Mouse (Mus musculus) CH12.LX (cell line): ENCODE data around the gene Stxbp5l. TPM values are rescaled to one million over a fixed set of nuclear protein-coding genes. Genes with fewer than 3 reads are reported as not detected.
A peak's percentile ranks its signal among the peaks of the same experiment; 100 is the strongest.
"Not testable (repeated sequence)": the region's sequence is repeated elsewhere in the genome, so short reads cannot be mapped to it uniquely, and the experiment has no call there.

Experiments used
- DNase-seq: peaks from one replicate; pipeline ENCODE4 v3.0.0-alpha.2; 2013; ENCODE audit errors: extremely low read depth
- H3K27ac ChIP-seq: 2 replicates; pipeline ENCODE4 v1.5.1; 2012; ENCODE audit warnings: low read depth, mild to moderate bottlenecking, control low read depth, moderate library complexity; ENCODE audit not compliant: insufficient read depth
- H3K27me3 ChIP-seq: replicated peaks from 2 replicates; pipeline ENCODE3; 2012; ENCODE audit warnings: inconsistent platforms
- H3K36me3 ChIP-seq, 2 experiments: replicated peaks in 1 of 2; 2 replicates each; pipeline versions ENCODE3 to v1.6.1; 2012; ENCODE audit warnings: inconsistent platforms in 1 of 2, low read length in 1 of 2, mild to moderate bottlenecking in 1 of 2, mixed read lengths in 1 of 2, moderate library complexity in 1 of 2; ENCODE audit not compliant: control insufficient read depth in 1 of 2, insufficient read depth in 1 of 2
- H3K4me1 ChIP-seq, 2 experiments: 2 replicates each; pipeline ENCODE4 v1.6.1; 2012; ENCODE audit warnings: inconsistent platforms in 1 of 2, moderate library complexity in 1 of 2; ENCODE audit not compliant: insufficient read depth in 2 of 2, control insufficient read depth in 1 of 2
- H3K4me2 ChIP-seq: 2 replicates; pipeline ENCODE4 v1.6.1; 2012; ENCODE audit warnings: low read depth, mild to moderate bottlenecking, control low read depth; ENCODE audit not compliant: poor library complexity, insufficient read depth, severe bottlenecking
- H3K4me3 ChIP-seq, 3 experiments: fragments of 150-350 bp in 1 of 3; sonication (generic) in 1 of 3; replicated peaks in 1 of 3; 2 replicates each; pipeline versions ENCODE3 to v1.5.1; 2011 to 2012; ENCODE audit warnings: low read depth in 2 of 3, low read length in 2 of 3, mild to moderate bottlenecking in 2 of 3, moderate library complexity in 2 of 3, control low read depth in 1 of 3, improper control_type of control experiment in 1 of 3, inconsistent platforms in 1 of 3, mixed read lengths in 1 of 3; ENCODE audit not compliant: poor library complexity in 1 of 3
- H3K79me2 ChIP-seq: replicated peaks from 2 replicates; pipeline ENCODE4 v1.6.1; 2012; ENCODE audit warnings: mild to moderate bottlenecking, moderate library complexity; ENCODE audit not compliant: control insufficient read depth, poor library complexity, insufficient read depth, severe bottlenecking; ENCODE audit errors: extremely low read depth
- H3K9ac ChIP-seq: 2 replicates; pipeline ENCODE4 v1.6.1; 2012; ENCODE audit warnings: low read depth, mild to moderate bottlenecking, control low read depth, moderate library complexity; ENCODE audit not compliant: insufficient read depth
- H3K9me3 ChIP-seq: replicated peaks from 2 replicates; pipeline ENCODE3; 2012; ENCODE audit warnings: low read length, inconsistent platforms, mixed read lengths
- CHD2 ChIP-seq: IDR thresholded peaks from 2 replicates; pipeline ENCODE4 v1.6.1; 2011; ENCODE audit warnings: low read length, improper control_type of control experiment
- CTCF ChIP-seq, 2 experiments: IDR thresholded peaks in 1 of 2; conservative IDR thresholded peaks in 1 of 2; 2 replicates each; pipeline ENCODE4 v1.5.1; 2011 to 2012; ENCODE audit warnings: low read depth in 2 of 2, low read length in 2 of 2, improper control_type of control experiment in 1 of 2, inconsistent platforms in 1 of 2, mild to moderate bottlenecking in 1 of 2, moderate library complexity in 1 of 2
- EP300 ChIP-seq: IDR thresholded peaks from 2 replicates; pipeline ENCODE4 v1.6.1; 2011; ENCODE audit warnings: low read length, improper control_type of control experiment
- GABPA ChIP-seq: IDR thresholded peaks from 2 replicates; pipeline ENCODE4 v1.6.1; 2012; ENCODE audit warnings: low read depth, low read length, improper control_type of control experiment, inconsistent platforms; ENCODE audit not compliant: insufficient replicate concordance
- HCFC1 ChIP-seq: IDR thresholded peaks from 2 replicates; pipeline ENCODE4 v1.6.1; 2012; ENCODE audit warnings: low read depth, mild to moderate bottlenecking, inconsistent platforms, low read length, improper control_type of control experiment
- IRF4 ChIP-seq: IDR thresholded peaks from 2 replicates; pipeline ENCODE4 v1.6.1; 2014; ENCODE audit warnings: low read depth, mild to moderate bottlenecking, inconsistent platforms, low read length, improper control_type of control experiment
- MAX ChIP-seq: IDR thresholded peaks from 2 replicates; pipeline ENCODE4 v1.6.1; 2011; ENCODE audit warnings: low read length, improper control_type of control experiment
- MAZ ChIP-seq: IDR thresholded peaks from 2 replicates; pipeline ENCODE4 v1.6.1; 2012; ENCODE audit warnings: low read depth, mild to moderate bottlenecking, inconsistent platforms, low read length, improper control_type of control experiment, moderate library complexity
- MEF2A ChIP-seq: IDR thresholded peaks from 2 replicates; pipeline ENCODE4 v1.6.1; 2014; ENCODE audit warnings: low read depth, mild to moderate bottlenecking, inconsistent platforms, low read length, improper control_type of control experiment, borderline replicate concordance
- MXI1 ChIP-seq: IDR thresholded peaks from 2 replicates; pipeline ENCODE4 v1.6.1; 2011; ENCODE audit warnings: mild to moderate bottlenecking, low read depth, low read length, improper control_type of control experiment
- NELFE ChIP-seq: IDR thresholded peaks from 2 replicates; pipeline ENCODE4 v1.6.1; 2011; ENCODE audit warnings: low read depth, low read length, improper control_type of control experiment
- NRF1 ChIP-seq: IDR thresholded peaks from 2 replicates; pipeline ENCODE4 v1.6.1; 2014; ENCODE audit warnings: low read depth, mild to moderate bottlenecking, inconsistent platforms, low read length, improper control_type of control experiment, moderate library complexity
- PAX5 ChIP-seq: IDR thresholded peaks from 2 replicates; pipeline ENCODE4 v1.6.1; 2012; ENCODE audit warnings: low read length, inconsistent platforms, mixed read lengths
- POLR2A ChIP-seq: IDR thresholded peaks from 2 replicates; pipeline ENCODE4 v1.6.1; 2011; ENCODE audit warnings: low read depth, mild to moderate bottlenecking, improper control_type of control experiment, low read length
- RAD21 ChIP-seq: IDR thresholded peaks from 2 replicates; pipeline ENCODE4 v1.6.1; 2011; ENCODE audit warnings: low read depth, mild to moderate bottlenecking, low read length, improper control_type of control experiment, moderate library complexity
- RCOR1 ChIP-seq: conservative IDR thresholded peaks from 2 replicates; pipeline ENCODE4 v1.6.1; 2012; ENCODE audit warnings: low read depth, mild to moderate bottlenecking, inconsistent platforms, low read length, improper control_type of control experiment
- SIN3A ChIP-seq: IDR thresholded peaks from 2 replicates; pipeline ENCODE4 v1.6.1; 2012; ENCODE audit warnings: low read length, improper control_type of control experiment, inconsistent platforms
- SMC3 ChIP-seq: IDR thresholded peaks from 2 replicates; pipeline ENCODE4 v1.6.1; 2011; ENCODE audit warnings: low read depth, low read length, improper control_type of control experiment
- TCF12 ChIP-seq: IDR thresholded peaks from 2 replicates; pipeline ENCODE4 v1.6.1; 2014; ENCODE audit warnings: low read depth, mild to moderate bottlenecking, inconsistent platforms, low read length, improper control_type of control experiment
- USF1 ChIP-seq: IDR thresholded peaks from 2 replicates; pipeline ENCODE4 v1.6.1; 2014; ENCODE audit warnings: low read depth, mild to moderate bottlenecking, inconsistent platforms, low read length, improper control_type of control experiment
- ZMIZ1 ChIP-seq: IDR thresholded peaks from 2 replicates; pipeline ENCODE4 v1.6.1; 2012; ENCODE audit warnings: low read depth, mild to moderate bottlenecking, inconsistent platforms, low read length, improper control_type of control experiment
- ZNF384 ChIP-seq: IDR thresholded peaks from 2 replicates; pipeline ENCODE4 v1.6.1; 2012; ENCODE audit warnings: low read depth, low read length, improper control_type of control experiment, inconsistent platforms
- dilution Hi-C: fragments of 300-500 bp; cut with MboI; formaldehyde crosslinking; loops from 2 replicates; pipeline ENCODE4 v1.14.3; 2020; ENCODE audit warnings: low sequenced_read_pairs; ENCODE audit not compliant: extremely low pct_unique_long_range_greater_than_20kb, extremely low pct_ligation_motif_present
- in situ Hi-C: fragments of 300-500 bp; cut with MboI; formaldehyde crosslinking; loops from 3 replicates; pipeline ENCODE4 v1.14.3; 2019; ENCODE audit warnings: low sequenced_read_pairs, low pct_ligation_motif_present, low pct_unique_long_range_greater_than_20kb, mixed read lengths
- polyA plus RNA-seq: library from polyadenylated mRNA; unstranded; fragments of >175 nt; gene quantifications from 2 replicates; pipeline ENCODE4 v1.2.1, GENCODE M21; 2012; ENCODE audit warnings: low read depth; ENCODE audit not compliant: insufficient read length
- total RNA-seq, 2 experiments: library from RNA; depleted of rRNA; stranded (reverse); fragments of 300-350 nt in 1 of 2; fragments of >200 nt in 1 of 2; gene quantifications; 2 replicates each; pipeline ENCODE4 v1.2.3; 2012 to 2014

Gene Stxbp5l
- total and polyA plus RNA-seq, 3 experiments = 0.09 to 0.24 (median 0.13) TPM

DNA sequence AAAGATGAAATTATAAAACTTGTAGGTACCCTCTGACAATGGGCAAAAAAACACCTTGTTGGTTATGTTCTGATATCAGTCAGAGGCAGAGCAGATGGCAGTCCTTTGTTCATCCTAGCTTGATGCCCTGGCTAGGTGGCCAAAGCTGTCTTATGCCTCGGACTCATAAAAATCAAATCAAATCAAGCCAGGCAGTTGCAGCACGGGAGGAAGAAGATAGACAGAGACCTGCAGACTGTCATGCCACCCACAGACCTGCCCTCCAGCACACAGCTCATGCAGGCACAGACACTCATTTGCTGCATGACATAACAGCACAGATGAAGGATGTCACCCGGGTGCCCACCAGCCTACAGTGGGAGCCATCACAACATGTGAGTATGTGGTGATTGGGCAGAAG lies 29.1 kb downstream of the Stxbp5l start (continued):
- no peak for TF ChIP-seq MEF2A
- TF ChIP-seq IRF4 = no peak

DNA sequence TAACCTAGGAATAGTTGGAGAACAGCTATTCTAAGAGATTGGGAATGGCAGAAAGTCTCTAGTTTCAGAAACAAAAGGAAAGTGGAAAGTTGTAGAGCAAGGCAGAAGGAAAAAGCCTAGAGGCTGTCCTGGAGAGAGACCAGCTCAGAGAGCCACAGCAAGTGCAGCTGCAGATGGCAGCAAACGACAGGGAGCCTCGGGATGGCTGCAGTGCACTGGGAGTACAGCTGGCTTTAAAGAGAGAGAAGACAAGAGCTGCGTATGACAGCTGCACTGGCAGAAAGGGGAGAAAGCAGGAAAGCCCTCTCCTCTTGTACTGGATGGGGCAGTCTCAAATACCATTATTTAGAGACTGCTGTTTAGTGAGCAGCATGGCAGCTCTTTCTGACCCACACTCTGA lies 37.7 kb downstream of the Stxbp5l start:
- Histone ChIP-seq H3K27ac (no peak overlapping the region), H3K9me3 (no peaks in the 10 kb centered on the region), H3K36me3 (no peaks in the 10 kb centered on the region), H3K4me1 (peaks cover 0 to 3% of the 10 kb centered on the region in 2 experiments; a peak in 1 of 4 replicates), H3K4me3 (no peak overlapping the region), H3K9ac (no peak overlapping the region), H3K79me2 (no peaks in the 10 kb centered on the region), H3K4me2 (no peak overlapping the region), H3K27me3 (no peaks in the 10 kb centered on the region)
- dilution Hi-C loops = no loop called here
- no peak for DNase-seq
- TF ChIP-seq SMC3 = peak; percentile 56
- TF ChIP-seq CHD2 = no peak
- no peak for TF ChIP-seq MAX
- TF ChIP-seq GABPA = no peak
- TF ChIP-seq CTCF (conservative IDR thresholded peaks at IDR 0.05 in 1 of 2, IDR thresholded peaks at IDR 0.05 in 1 of 2; ENCODE audit: low read depth in 2 of 2, low read length in 2 of 2) = peak in 1 of 2 experiments; percentile 66; a peak in 2 of 4 replicates
- no peak for TF ChIP-seq ZNF384
- TF ChIP-seq MAZ = no peak
- TF ChIP-seq USF1 = no peak
- TF ChIP-seq TCF12 = no peak
- no peak for TF ChIP-seq RCOR1
- TF ChIP-seq SIN3A = no peak
- TF ChIP-seq IRF4 = no peak
- no peak for TF ChIP-seq ZMIZ1
- peak; percentile 69 for TF ChIP-seq RAD21
- TF ChIP-seq NRF1 = no peak
- TF ChIP-seq HCFC1 = no peak
- TF ChIP-seq NELFE = no peak
- TF ChIP-seq PAX5 = no peak
- TF ChIP-seq EP300 = no peak
- no peak for TF ChIP-seq POLR2A
- no peak for TF ChIP-seq MXI1
- in situ Hi-C loops = no loop called here

DNA sequence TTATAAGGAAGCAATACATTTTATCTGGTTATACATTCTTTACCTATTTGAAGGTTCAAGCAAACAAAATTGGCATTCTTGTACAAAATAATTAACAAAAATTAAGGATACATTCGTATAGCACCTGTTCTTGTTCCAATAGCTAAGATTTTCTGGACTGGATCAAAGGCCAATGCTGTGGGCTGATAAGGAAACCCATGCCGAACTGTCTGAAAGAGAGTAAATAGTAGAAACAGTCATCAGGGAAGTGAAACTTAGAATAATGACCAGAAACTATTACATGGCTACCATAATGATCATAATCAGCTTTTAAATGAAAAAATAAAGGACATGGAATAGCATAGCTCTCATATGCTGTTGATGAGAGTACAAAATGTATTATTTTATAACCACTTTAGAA lies 39.8 kb downstream of the Stxbp5l start:
- TF ChIP-seq EP300 = peak; percentile 29; the same call in 1 of the 2 replicates
- no peak for TF ChIP-seq CTCF (conservative IDR thresholded peaks at IDR 0.05 in 1 of 2, IDR thresholded peaks at IDR 0.05 in 1 of 2; ENCODE audit: low read depth in 2 of 2, low read length in 2 of 2)
- no peaks in the 10 kb centered on the region for H3K9me3 ChIP-seq
- dilution Hi-C loops = no loop called here
- H3K79me2 ChIP-seq = no peaks in the 10 kb centered on the region
- no peaks in the 10 kb centered on the region for H3K36me3 ChIP-seq
- H3K9ac ChIP-seq = no peak overlapping the region
- H3K27ac ChIP-seq = no peak overlapping the region
- DNase-seq = no peak
- H3K4me2 ChIP-seq = no peak overlapping the region
- H3K4me1 ChIP-seq = peaks cover 0 to 5% of the 10 kb centered on the region in 2 experiments; a peak in 2 of 4 replicates
- no peaks in the 10 kb centered on the region for H3K27me3 ChIP-seq
- H3K4me3 ChIP-seq = no peak overlapping the region
- in situ Hi-C loops = no loop called here

DNA sequence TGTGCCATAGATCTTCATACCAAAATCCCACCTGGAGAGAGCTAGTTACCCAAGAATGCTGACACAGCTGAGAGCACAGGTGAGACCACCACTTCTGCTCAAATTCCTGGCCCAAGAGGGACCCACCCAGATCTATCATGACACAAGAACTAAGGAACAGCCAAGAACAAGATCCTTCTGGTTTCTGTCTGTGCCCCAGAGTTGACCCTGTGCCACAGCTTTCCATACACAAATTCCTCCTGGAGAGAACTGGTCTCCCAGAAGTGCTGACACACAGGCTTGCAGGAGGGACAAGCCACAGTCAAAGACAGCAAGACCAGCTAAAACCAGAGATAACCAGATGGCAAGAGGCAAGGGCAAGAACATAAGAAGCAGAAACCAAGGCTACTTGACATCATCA lies 43.3 kb downstream of the Stxbp5l start:
- H3K4me2 ChIP-seq, H3K27ac ChIP-seq, DNase-seq, H3K79me2 ChIP-seq, H3K27me3 ChIP-seq, H3K9me3 ChIP-seq, dilution Hi-C loops, H3K4me3 ChIP-seq, H3K36me3 ChIP-seq, H3K9ac ChIP-seq, in situ Hi-C loops: not testable (repeated sequence)
- H3K4me1 ChIP-seq = peaks cover 0 to 23% of the 10 kb centered on the region in 2 experiments; a peak in 2 of 4 replicates
